Mouse (Mus musculus) heart, embryonic 13.5 days (tissue): ENCODE results near the gene Spata48. TPM values are rescaled to one million over a fixed set of nuclear protein-coding genes. Genes with fewer than 3 reads are reported as not detected.

ENCODE experiments used
- ATAC-seq: fragments of 200-750 bp; cut with Nextera tagmentation; 2 replicates; pipeline ENCODE4 v1.8.0; 2017; ENCODE audit warnings: moderate TSS enrichment; ENCODE audit not compliant: insufficient number of reproducible peaks, low FRiP score, low TSS enrichment; ENCODE audit errors: extremely low read depth
- H3K27ac ChIP-seq: fragments of 300-500 bp; sonication (generic); replicated peaks from 2 replicates; pipeline ENCODE4 v1.5.1; 2015; ENCODE audit warnings: moderate library complexity, mild to moderate bottlenecking, inconsistent platforms
- H3K27me3 ChIP-seq: fragments of 300-500 bp; sonication (generic); replicated peaks from 2 replicates; pipeline ENCODE4 v1.6.1; 2015; ENCODE audit warnings: mild to moderate bottlenecking, inconsistent platforms
- H3K36me3 ChIP-seq: fragments of 300-500 bp; sonication (generic); 2 replicates; pipeline ENCODE4 v1.6.1; 2015; ENCODE audit warnings: mild to moderate bottlenecking, inconsistent platforms
- H3K4me1 ChIP-seq: fragments of 300-500 bp; sonication (generic); 2 replicates; pipeline ENCODE4 v1.6.1; 2015; ENCODE audit warnings: inconsistent platforms
- H3K4me2 ChIP-seq: fragments of 300-500 bp; sonication (generic); 2 replicates; pipeline ENCODE4 v1.6.1; 2015; ENCODE audit warnings: inconsistent platforms, mild to moderate bottlenecking, moderate library complexity
- H3K4me3 ChIP-seq: fragments of 300-500 bp; sonication (generic); 2 replicates; pipeline ENCODE4 v1.5.1; 2015; ENCODE audit warnings: moderate library complexity, mild to moderate bottlenecking, inconsistent platforms
- H3K9ac ChIP-seq: fragments of 300-500 bp; sonication (generic); 2 replicates; pipeline ENCODE4 v1.6.1; 2015; ENCODE audit warnings: inconsistent platforms, mild to moderate bottlenecking, moderate library complexity
- H3K9me3 ChIP-seq: fragments of 300-500 bp; sonication (generic); 2 replicates; pipeline ENCODE4 v1.6.1; 2016; ENCODE audit warnings: inconsistent platforms
- WGBS: fragments of 180-500 bp; shearing (Covaris S2); methylation state at CpG from one replicate; pipeline ENCODE4 v1.1.7; 2015; ENCODE audit warnings: mixed read lengths; 5-methylcytosine and 5-hydroxymethylcytosine counted together
- polyA plus RNA-seq: library from polyadenylated mRNA; unstranded; fragments of >200 nt; fragmentation: Nextera tagmentation; extraction: Ambion mirVana; gene quantifications from 2 replicates; pipeline ENCODE4 v1.2.1, GENCODE M21; 2015

The Spata48 gene
- polyA plus RNA-seq, 1 experiment from 2014 or later, result 1.4 TPM

- Histone ChIP-seq H3K27ac (no peak overlapping the region), H3K9me3 (no peaks in the 10 kb centered on the region), H3K27me3 (no peaks in the 10 kb centered on the region), H3K9ac (no peak overlapping the region), H3K4me1 (no peaks in the 10 kb centered on the region), H3K36me3 (no peaks in the 10 kb centered on the region), H3K4me3 (no peak overlapping the region), H3K4me2 (no peak overlapping the region)
- 69% methylated on average over 7 of the region's 7 CpGs for WGBS
- ATAC-seq, result no peak
Observed at GRCm38 (mm10) chr11:11546903-11547511, 85.1 kb downstream of the Spata48 start.

GRCm38 (mm10) chr11:11547597-11548240 is 85.8 kb downstream of the Spata48 start:
- WGBS, result 58% methylated on average over 7 of the region's 7 CpGs
- no peaks in the 10 kb centered on the region for H3K9me3 ChIP-seq
- no peak for ATAC-seq
- no peak overlapping the region for H3K9ac ChIP-seq
- H3K36me3 ChIP-seq, result no peaks in the 10 kb centered on the region
- no peaks in the 10 kb centered on the region for H3K27me3 ChIP-seq
- no peaks in the 10 kb centered on the region for H3K4me1 ChIP-seq
- H3K4me3 ChIP-seq, result no peak overlapping the region
- H3K4me2 ChIP-seq, result no peak overlapping the region
- no peak overlapping the region for H3K27ac ChIP-seq

GRCm38 (mm10) chr11:11555563-11555962 is 93.7 kb downstream of the Spata48 start:
- Histone ChIP-seq H3K4me2 (no peak overlapping the region), H3K27me3 (peaks cover 5% of the 10 kb centered on the region; the same call in 1 of the 2 replicates), H3K36me3 (no peaks in the 10 kb centered on the region), H3K27ac (no peak overlapping the region), H3K9ac (no peak overlapping the region), H3K9me3 (no peaks in the 10 kb centered on the region), H3K4me1 (peaks cover 2% of the 10 kb centered on the region; the same call in 1 of the 2 replicates), H3K4me3 (no peak overlapping the region)
- ATAC-seq, result no peak
- 61% methylated on average over 8 of the region's 8 CpGs for WGBS

- H3K9ac ChIP-seq, result no peak overlapping the region
- WGBS, result 78% methylated on average over 1 of the region's 1 CpGs
Observed at GRCm38 (mm10) chr11:11556186-11556585, 94.3 kb downstream of the Spata48 start.

GRCm38 (mm10) chr11:11557173-11557967 is 95.5 kb downstream of the Spata48 start:
- WGBS, result 35% methylated on average over 11 of the region's 11 CpGs
- Histone ChIP-seq H3K4me1 (peaks cover 2% of the 10 kb centered on the region; the same call in 1 of the 2 replicates), H3K9me3 (no peaks in the 10 kb centered on the region), H3K36me3 (no peaks in the 10 kb centered on the region), H3K4me2 (no peak overlapping the region), H3K9ac (no peak overlapping the region), H3K27me3 (peaks cover 5% of the 10 kb centered on the region; the same call in 1 of the 2 replicates), H3K27ac (no peak overlapping the region), H3K4me3 (no peak overlapping the region)
- no peak for ATAC-seq

More at GRCm38 (mm10) chr11:11556186-11556585, 94.3 kb downstream of the Spata48 start:
- H3K4me2 ChIP-seq, result no peak overlapping the region
- no peaks in the 10 kb centered on the region for H3K9me3 ChIP-seq
- ATAC-seq, result no peak
- H3K4me3 ChIP-seq, result no peak overlapping the region
- peaks cover 2% of the 10 kb centered on the region; the same call in 1 of the 2 replicates for H3K4me1 ChIP-seq
- H3K36me3 ChIP-seq, result no peaks in the 10 kb centered on the region
- no peak overlapping the region for H3K27ac ChIP-seq
- peaks cover 5% of the 10 kb centered on the region; the same call in 1 of the 2 replicates for H3K27me3 ChIP-seq

- peaks cover 2% of the 10 kb centered on the region; the same call in 1 of the 2 replicates for H3K4me1 ChIP-seq
Observed at GRCm38 (mm10) chr11:11558662-11559061, 96.8 kb downstream of the Spata48 start.

GRCm38 (mm10) chr11:11559099-11559686 is 97.3 kb downstream of the Spata48 start:
- H3K4me2 ChIP-seq, result no peak overlapping the region
- H3K9ac ChIP-seq, result no peak overlapping the region
- peaks cover 2% of the 10 kb centered on the region; the same call in 1 of the 2 replicates for H3K4me1 ChIP-seq
- H3K36me3 ChIP-seq, result no peaks in the 10 kb centered on the region
- peaks cover 5% of the 10 kb centered on the region; the same call in 1 of the 2 replicates for H3K27me3 ChIP-seq
- H3K27ac ChIP-seq, result no peak overlapping the region
- H3K9me3 ChIP-seq, result no peaks in the 10 kb centered on the region
- no peak for ATAC-seq
- WGBS, result 75% methylated on average over 7 of the region's 7 CpGs
- no peak overlapping the region for H3K4me3 ChIP-seq

More at GRCm38 (mm10) chr11:11558662-11559061, 96.8 kb downstream of the Spata48 start:
- Histone ChIP-seq H3K27me3 (peaks cover 5% of the 10 kb centered on the region; the same call in 1 of the 2 replicates), H3K9me3 (no peaks in the 10 kb centered on the region), H3K4me2 (no peak overlapping the region), H3K36me3 (no peaks in the 10 kb centered on the region), H3K9ac (no peak overlapping the region), H3K27ac (no peak overlapping the region), H3K4me3 (no peak overlapping the region)
- WGBS, result 61% methylated on average over 3 of the region's 3 CpGs
- no peak for ATAC-seq

- peaks cover 2% of the 10 kb centered on the region; the same call in 1 of the 2 replicates for H3K4me1 ChIP-seq
- no peak overlapping the region for H3K4me2 ChIP-seq
- H3K9me3 ChIP-seq, result no peaks in the 10 kb centered on the region
- WGBS, result 78% methylated on average over 6 of the region's 6 CpGs
- H3K27me3 ChIP-seq, result peaks cover 5% of the 10 kb centered on the region; the same call in 1 of the 2 replicates
- no peak overlapping the region for H3K9ac ChIP-seq
- H3K4me3 ChIP-seq, result no peak overlapping the region
- no peak for ATAC-seq
- no peak overlapping the region for H3K27ac ChIP-seq
- H3K36me3 ChIP-seq, result no peaks in the 10 kb centered on the region
Observed at GRCm38 (mm10) chr11:11561118-11561517, 99.2 kb downstream of the Spata48 start.

GRCm38 (mm10) chr11:11564266-11565044 is 102.6 kb downstream of the Spata48 start:
- Histone ChIP-seq H3K4me3 (no peak overlapping the region), H3K27me3 (no peaks in the 10 kb centered on the region), H3K27ac (no peak overlapping the region), H3K36me3 (no peaks in the 10 kb centered on the region), H3K9ac (no peak overlapping the region), H3K4me1 (no peaks in the 10 kb centered on the region), H3K9me3 (no peaks in the 10 kb centered on the region), H3K4me2 (no peak overlapping the region)
- ATAC-seq, result no peak; the same call in 1 of the 2 replicates
- WGBS, result 55% methylated on average over 7 of the region's 7 CpGs
